Mouse (Mus musculus): ENCODE measurements around the gene Rab21. TPM values are rescaled to one million over a fixed set of nuclear protein-coding genes. Genes with fewer than 3 reads are reported as not detected.
A peak's percentile ranks its signal among the peaks of the same experiment; 100 is the strongest.
"Not testable (repeated sequence)": the region's sequence is repeated elsewhere in the genome, so short reads cannot be mapped to it uniquely, and the experiment has no call there.

Gene Rab21
- polyA plus RNA-seq, 1 experiment from 2014 or later: 7.4 TPM

DNA sequence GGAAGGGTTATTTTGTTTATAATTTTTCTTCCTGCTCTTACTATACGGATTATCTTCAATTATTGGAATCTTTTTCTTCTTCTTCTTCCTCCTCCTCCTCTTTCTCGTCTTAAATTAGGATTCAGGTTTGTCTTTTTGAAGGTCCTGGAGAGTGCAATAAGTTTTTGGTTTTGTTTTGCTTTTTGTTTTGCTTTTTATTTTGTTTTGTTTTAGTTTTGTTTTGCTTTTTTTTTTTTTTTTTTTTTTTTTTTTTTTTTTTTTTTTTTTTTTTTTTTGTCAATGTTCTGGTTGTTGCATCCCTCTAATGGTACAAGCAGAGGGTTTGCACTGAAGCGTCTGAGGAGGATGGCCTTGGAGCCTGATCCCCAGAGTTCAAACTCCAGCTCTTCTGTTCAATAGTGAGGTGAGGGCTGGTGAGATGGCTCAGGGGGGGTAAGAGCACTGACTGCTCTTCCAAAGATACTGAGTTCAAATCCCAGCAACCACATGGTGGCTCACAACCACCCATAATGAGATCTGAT is 13.7 kb upstream of the Rab21 start:
- Histone ChIP-seq H3K4me2 (no peak overlapping the region), H3K9me3 (ENCODE audit: low read depth, low read length) (no peaks in the 10 kb centered on the region), H3K4me1 (ENCODE audit: insufficient read depth) (no peaks in the 10 kb centered on the region), H3K9ac (no peak overlapping the region), H3K36me3 (ENCODE audit: insufficient read depth) (no peaks in the 10 kb centered on the region), H3K27me3 (ENCODE audit: insufficient read depth, low read length) (no peaks in the 10 kb centered on the region), H3K4me3 (ENCODE audit: low read depth, low read length) (no peak overlapping the region), H3K27ac (ENCODE audit: low read depth) (no peak overlapping the region)
- TF ChIP-seq CTCF (IDR thresholded peaks at IDR 0.05; ENCODE audit: low read depth): no peak
- WGBS: 82% methylated on average over 3 of the region's 3 CpGs
- DNase-seq (no peak), ATAC-seq (ENCODE audit: insufficient read depth) (no peak)

DNA sequence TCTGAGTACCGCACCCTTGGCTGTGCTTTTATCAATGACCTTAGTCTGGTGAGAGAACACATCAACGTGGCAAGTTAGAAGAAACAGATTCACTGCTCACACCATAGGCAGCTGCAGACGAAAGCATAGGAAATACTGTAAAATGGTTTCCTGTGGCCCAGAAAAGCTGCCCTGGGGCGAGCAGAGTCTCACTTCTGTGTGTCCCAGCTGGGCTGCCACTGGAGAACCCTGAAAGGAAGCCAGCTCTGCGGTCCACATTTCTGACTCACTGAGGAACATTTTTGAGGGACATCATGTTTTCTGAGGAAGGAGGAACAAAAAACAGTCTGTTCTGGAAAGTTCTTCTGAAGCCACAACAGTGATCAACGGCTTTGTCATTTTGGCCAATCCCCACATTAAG is 13.1 kb upstream of the Rab21 start:
- TF ChIP-seq CTCF (IDR thresholded peaks at IDR 0.05; ENCODE audit: low read depth): no peak
- no peaks in the 10 kb centered on the region for H3K27me3 ChIP-seq (ENCODE audit: insufficient read depth, low read length)
- no peaks in the 10 kb centered on the region for H3K36me3 ChIP-seq (ENCODE audit: insufficient read depth)
- DNase-seq: no peak
- H3K4me3 ChIP-seq (ENCODE audit: low read depth, low read length): no peak overlapping the region
- H3K27ac ChIP-seq (ENCODE audit: low read depth): no peak overlapping the region
- H3K4me2 ChIP-seq: no peak overlapping the region
- H3K4me1 ChIP-seq (ENCODE audit: insufficient read depth): no peaks in the 10 kb centered on the region
- ATAC-seq (ENCODE audit: insufficient read depth): no peak
- H3K9me3 ChIP-seq (ENCODE audit: low read depth, low read length): no peaks in the 10 kb centered on the region
- 69% methylated on average over 6 of the region's 6 CpGs for WGBS
- no peak overlapping the region for H3K9ac ChIP-seq

DNA sequence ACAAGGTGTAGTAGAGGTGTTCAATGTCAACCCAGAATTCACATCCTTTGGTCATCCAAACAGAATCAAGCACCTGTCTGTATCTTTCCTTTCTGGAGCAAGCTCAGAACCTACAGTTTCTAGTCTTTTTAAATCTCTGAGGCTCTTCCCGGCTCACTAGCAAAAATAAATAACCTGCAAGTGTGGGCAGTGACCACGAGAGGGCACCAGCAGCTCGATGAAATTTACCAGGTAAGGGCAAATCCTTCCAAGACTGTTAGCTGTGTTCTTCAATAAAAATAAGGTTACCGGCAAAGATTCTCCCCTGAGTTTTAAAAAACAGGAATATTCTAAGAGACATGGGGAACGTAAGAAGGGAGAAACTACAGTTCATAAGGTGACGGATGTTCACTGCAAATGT is 7.9 kb upstream of the Rab21 start:
- peak; percentile 90 for DNase-seq

DNA sequence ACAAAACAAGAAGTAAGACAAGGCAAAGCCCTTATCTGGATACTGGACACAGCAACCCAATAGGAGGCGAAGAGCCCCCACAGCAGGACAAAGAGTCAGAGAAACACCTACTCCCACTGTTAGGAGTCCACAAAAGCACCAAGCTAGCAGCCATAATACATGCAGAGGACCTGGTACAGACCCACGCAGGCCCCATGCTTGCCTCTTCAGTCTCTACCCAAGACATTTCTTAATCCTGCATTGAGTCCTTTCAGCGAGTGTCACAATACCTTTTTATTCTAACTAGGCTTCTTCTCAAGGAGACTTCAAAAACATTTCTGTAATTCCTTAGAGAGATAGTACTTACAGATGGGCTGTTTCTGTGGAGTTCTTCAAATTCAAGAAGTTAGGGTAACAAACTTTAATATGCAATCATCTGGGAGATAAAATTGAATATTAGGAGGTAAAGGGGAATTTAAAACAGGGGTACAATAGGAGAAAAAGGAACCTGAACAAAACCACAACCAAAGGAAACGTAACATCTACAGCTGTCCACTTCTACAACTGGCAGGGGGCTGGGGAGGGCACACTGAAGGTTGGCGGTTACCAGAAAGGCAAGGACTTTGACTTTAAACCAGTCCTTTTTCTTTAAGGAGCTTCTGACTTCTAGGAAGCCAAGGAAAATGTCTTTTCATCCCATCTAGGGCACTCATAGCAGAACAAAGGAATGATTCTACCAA is 6.1 kb upstream of the Rab21 start:
- DNase-seq: no peak
- Histone ChIP-seq H3K4me3 (ENCODE audit: low read depth, low read length) (no peak overlapping the region), H3K27ac (ENCODE audit: low read depth) (no peak overlapping the region), H3K9ac (no peak overlapping the region), H3K9me3 (ENCODE audit: low read depth, low read length) (no peaks in the 10 kb centered on the region), H3K4me2 (no peak overlapping the region), H3K36me3 (ENCODE audit: insufficient read depth) (no peaks in the 10 kb centered on the region), H3K27me3 (ENCODE audit: insufficient read depth, low read length) (no peaks in the 10 kb centered on the region), H3K4me1 (ENCODE audit: insufficient read depth) (no peaks in the 10 kb centered on the region)
- no peak for ATAC-seq (ENCODE audit: insufficient read depth)
- 72% methylated on average over 5 of the region's 5 CpGs for WGBS
- no peak for TF ChIP-seq CTCF (IDR thresholded peaks at IDR 0.05; ENCODE audit: low read depth)

More for the DNA sequence above, 7.9 kb upstream of the Rab21 start:
- peak; percentile 75 for TF ChIP-seq CTCF (IDR thresholded peaks at IDR 0.05; ENCODE audit: low read depth)
- no peaks in the 10 kb centered on the region for H3K36me3 ChIP-seq (ENCODE audit: insufficient read depth)
- no peaks in the 10 kb centered on the region for H3K4me1 ChIP-seq (ENCODE audit: insufficient read depth)
- H3K27ac ChIP-seq (ENCODE audit: low read depth): no peak overlapping the region
- no peak for ATAC-seq (ENCODE audit: insufficient read depth)
- no peak overlapping the region for H3K4me3 ChIP-seq (ENCODE audit: low read depth, low read length)
- WGBS: 11% methylated on average over 6 of the region's 6 CpGs
- H3K9ac ChIP-seq: no peak overlapping the region
- H3K4me2 ChIP-seq: no peak overlapping the region
- no peaks in the 10 kb centered on the region for H3K27me3 ChIP-seq (ENCODE audit: insufficient read depth, low read length)
- H3K9me3 ChIP-seq (ENCODE audit: low read depth, low read length): no peaks in the 10 kb centered on the region

DNA sequence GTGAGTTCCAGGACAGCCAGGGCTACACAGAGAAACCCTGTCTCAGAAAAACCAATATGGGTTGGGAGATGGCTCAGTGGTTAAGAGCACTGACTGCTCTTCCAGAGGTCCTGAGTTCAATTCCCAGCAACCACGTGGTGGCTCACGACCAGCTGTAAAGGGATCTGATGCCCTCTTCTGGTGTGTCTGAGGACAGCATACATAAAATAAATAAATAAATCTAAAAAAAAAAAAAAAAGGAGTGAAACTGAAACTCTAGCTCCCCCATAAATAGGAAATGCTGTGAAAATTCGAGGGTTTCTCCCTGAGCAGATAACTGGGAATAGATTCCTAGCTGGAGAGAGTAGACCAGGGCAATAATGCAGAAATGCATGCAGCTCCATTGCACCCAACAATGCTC is 3.0 kb upstream of the Rab21 start:
- H3K4me2 ChIP-seq; DNase-seq; H3K36me3 ChIP-seq (ENCODE audit: insufficient read depth); ATAC-seq (ENCODE audit: insufficient read depth); H3K4me1 ChIP-seq (ENCODE audit: insufficient read depth); H3K27me3 ChIP-seq (ENCODE audit: insufficient read depth, low read length); H3K27ac ChIP-seq (ENCODE audit: low read depth); H3K9me3 ChIP-seq (ENCODE audit: low read depth, low read length); H3K9ac ChIP-seq; H3K4me3 ChIP-seq (ENCODE audit: low read depth, low read length): not testable (repeated sequence)
- 67% methylated on average over 3 of the region's 3 CpGs for WGBS

DNA sequence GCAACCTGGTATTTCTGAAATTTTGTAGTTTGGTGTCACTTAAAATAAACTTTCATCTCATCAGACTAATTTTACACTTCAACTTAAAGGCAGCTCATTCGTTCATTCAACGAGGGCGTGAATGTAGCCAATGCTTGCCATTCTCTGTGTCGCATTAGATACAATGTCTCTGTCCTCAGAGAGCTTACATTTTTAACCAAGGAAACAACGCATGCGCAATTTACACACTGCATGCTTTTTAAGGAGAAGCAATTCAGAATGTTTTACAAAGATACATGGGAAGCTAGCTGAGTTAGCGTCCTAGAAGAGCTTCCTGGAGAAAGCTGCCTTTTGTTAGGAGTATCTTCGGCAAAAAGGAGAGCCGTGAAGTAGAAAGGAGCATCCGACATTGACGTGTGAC is 919 bp upstream of the Rab21 start:
- Histone ChIP-seq H3K9me3 (ENCODE audit: low read depth, low read length) (no peaks in the 10 kb centered on the region), H3K36me3 (ENCODE audit: insufficient read depth) (0 out of 2 replicates have a peak, but pooled peaks cover 4% of the 10 kb centered on the region), H3K4me1 (ENCODE audit: insufficient read depth) (peaks cover 11% of the 10 kb centered on the region), H3K27me3 (ENCODE audit: insufficient read depth, low read length) (no peaks in the 10 kb centered on the region), H3K4me2 (peak overlapping the region; percentile 73), H3K27ac (ENCODE audit: low read depth) (peak overlapping the region; percentile 96), H3K4me3 (ENCODE audit: low read depth, low read length) (peak overlapping the region; percentile 89), H3K9ac (peak overlapping the region; percentile 88)
- TF ChIP-seq CTCF (IDR thresholded peaks at IDR 0.05; ENCODE audit: low read depth): no peak
- ATAC-seq (ENCODE audit: insufficient read depth) (no peak), DNase-seq (peak; percentile 31)
- 57% methylated on average over 11 of the region's 11 CpGs for WGBS

DNA sequence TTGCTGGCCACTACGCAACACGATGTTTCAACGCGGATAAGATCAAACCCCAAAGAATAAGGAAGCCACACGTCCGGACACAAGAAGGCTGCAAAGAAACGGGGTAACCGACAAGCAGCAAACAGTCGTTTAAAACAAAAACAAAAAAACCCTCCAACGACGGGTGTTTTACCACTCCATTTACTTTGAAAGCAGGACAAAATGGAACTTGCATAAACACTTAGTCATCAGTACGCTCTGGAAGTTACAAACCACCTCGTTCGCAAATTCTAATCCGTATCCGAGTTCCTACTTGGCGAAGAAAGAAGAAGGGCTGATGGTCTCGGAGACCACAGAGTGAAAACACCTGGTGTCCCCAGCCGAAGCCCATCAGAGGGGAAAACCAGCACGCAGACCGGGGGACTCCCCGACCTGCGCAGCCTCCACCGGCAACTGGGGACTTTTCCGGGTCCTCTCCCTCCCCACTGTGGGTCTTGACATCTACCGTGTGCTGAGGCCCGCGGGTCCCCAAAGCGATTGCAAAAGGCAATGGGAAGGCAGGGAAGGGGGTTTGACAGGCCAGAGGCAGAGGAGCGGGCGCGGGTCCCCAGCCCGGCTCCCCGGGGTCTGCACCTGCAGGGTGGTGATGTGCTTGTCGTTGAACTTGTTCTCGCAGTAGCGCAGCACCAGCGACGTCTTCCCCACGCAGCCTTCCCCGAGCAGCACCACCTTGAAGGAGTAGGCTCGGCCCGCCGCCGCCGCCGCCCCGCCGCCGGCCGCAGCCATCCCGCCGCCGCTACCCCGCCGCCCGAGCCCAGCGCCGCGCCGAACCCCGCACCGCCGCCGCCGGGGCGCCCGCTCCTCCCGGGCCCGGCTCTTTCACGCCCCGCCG is 577 bp downstream of the Rab21 start:
- Histone ChIP-seq H3K4me2 (peak overlapping the region; percentile 73), H3K27me3 (ENCODE audit: insufficient read depth, low read length) (no peaks in the 10 kb centered on the region), H3K9ac (peak overlapping the region; percentile 88), H3K9me3 (ENCODE audit: low read depth, low read length) (no peaks in the 10 kb centered on the region), H3K27ac (ENCODE audit: low read depth) (peak overlapping the region; percentile 96), H3K4me1 (ENCODE audit: insufficient read depth) (peaks cover 11% of the 10 kb centered on the region), H3K36me3 (ENCODE audit: insufficient read depth) (0 out of 2 replicates have a peak, but pooled peaks cover 4% of the 10 kb centered on the region), H3K4me3 (ENCODE audit: low read depth, low read length) (peak overlapping the region; percentile 89)
- ATAC-seq (ENCODE audit: insufficient read depth) (peak; percentile 68), DNase-seq (peak; percentile 42)
- WGBS: under 1% methylated on average over 62 of the region's 73 CpGs
- no peak for TF ChIP-seq CTCF (IDR thresholded peaks at IDR 0.05; ENCODE audit: low read depth)

All from lung, embryonic 14.5 days (tissue).